Mouse (Mus musculus): ENCODE measurements around the gene Renbp. TPM values are rescaled to one million over a fixed set of nuclear protein-coding genes. Genes with fewer than 3 reads are reported as not detected.

Renbp gene
- polyA plus RNA-seq, 1 experiment from 2014 or later: 16.3 TPM

DNA sequence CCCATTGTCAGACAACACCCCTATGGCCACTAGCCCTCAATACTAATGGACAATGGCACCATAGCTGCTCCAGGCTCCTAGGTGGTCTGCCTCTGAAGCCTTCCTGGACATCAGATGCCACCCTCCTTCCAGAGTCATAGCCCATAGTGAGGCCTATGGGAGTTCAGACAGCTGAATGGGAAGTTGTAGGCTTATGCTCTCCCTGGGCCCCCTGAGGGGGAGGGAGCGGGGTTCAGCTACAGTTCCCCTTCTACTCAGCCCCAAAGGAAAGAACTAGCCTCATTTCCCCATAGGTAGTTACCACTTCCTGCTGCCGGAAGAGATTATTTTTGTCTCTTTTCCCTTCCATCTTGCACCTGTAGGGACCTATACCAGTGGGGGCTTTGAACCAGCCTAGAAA lies 19.1 kb downstream of the Renbp start:
- H3K36me3 ChIP-seq (ENCODE audit: control insufficient read depth, insufficient read depth, low read length): no peaks in the 10 kb centered on the region
- H3K4me2 ChIP-seq (ENCODE audit: low read depth): no peak overlapping the region
- 88% methylated on average over 2 of the region's 2 CpGs for WGBS
- ATAC-seq (ENCODE audit: insufficient read depth, low FRiP score, low TSS enrichment): no peak
- no peak for DNase-seq (ENCODE audit: low spot score)
- 0 out of 2 replicates have a peak, but pooled peaks cover 3% of the 10 kb centered on the region for H3K4me1 ChIP-seq (ENCODE audit: control insufficient read depth, insufficient read depth, low read length)
- H3K9me3 ChIP-seq (ENCODE audit: control insufficient read depth, low read length): no peaks in the 10 kb centered on the region
- no peak overlapping the region for H3K4me3 ChIP-seq (ENCODE audit: low read depth, low read length)
- no peak overlapping the region for H3K9ac ChIP-seq (ENCODE audit: low read length)
- H3K27me3 ChIP-seq (ENCODE audit: control insufficient read depth, insufficient read depth, low read length): no peaks in the 10 kb centered on the region
- no peak overlapping the region for H3K27ac ChIP-seq (ENCODE audit: low read depth, low read length)

DNA sequence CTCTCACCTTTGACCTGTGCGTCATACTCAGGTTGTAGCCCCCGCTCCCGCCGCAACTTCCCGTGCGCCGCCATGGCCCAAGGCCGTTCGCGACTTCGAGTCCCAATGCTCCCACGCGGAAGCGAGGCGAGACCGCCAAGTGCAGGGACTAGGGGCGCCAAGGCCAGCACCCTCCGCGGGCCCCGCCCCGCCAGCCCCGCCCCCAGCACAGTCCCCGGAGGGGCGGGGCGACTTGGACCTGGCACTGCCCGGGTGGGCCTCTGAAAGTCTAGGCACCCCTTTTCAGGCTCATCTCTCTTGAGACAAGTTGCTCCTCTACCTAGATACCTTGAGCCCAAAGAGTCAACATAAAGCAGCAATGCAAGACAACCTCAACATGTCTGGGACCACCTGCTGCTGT lies 19.5 kb downstream of the Renbp start:
- WGBS: 14% methylated on average over 20 of the region's 26 CpGs
- Histone ChIP-seq H3K36me3 (ENCODE audit: control insufficient read depth, insufficient read depth, low read length) (no peaks in the 10 kb centered on the region), H3K4me1 (ENCODE audit: control insufficient read depth, insufficient read depth, low read length) (0 out of 2 replicates have a peak, but pooled peaks cover 3% of the 10 kb centered on the region), H3K4me2 (ENCODE audit: low read depth) (no peak overlapping the region), H3K4me3 (ENCODE audit: low read depth, low read length) (no peak overlapping the region), H3K9ac (ENCODE audit: low read length) (no peak overlapping the region), H3K27ac (ENCODE audit: low read depth, low read length) (no peak overlapping the region), H3K9me3 (ENCODE audit: control insufficient read depth, low read length) (no peaks in the 10 kb centered on the region), H3K27me3 (ENCODE audit: control insufficient read depth, insufficient read depth, low read length) (no peaks in the 10 kb centered on the region)
- ATAC-seq (ENCODE audit: insufficient read depth, low FRiP score, low TSS enrichment) (no peak), DNase-seq (ENCODE audit: low spot score) (no peak)

DNA sequence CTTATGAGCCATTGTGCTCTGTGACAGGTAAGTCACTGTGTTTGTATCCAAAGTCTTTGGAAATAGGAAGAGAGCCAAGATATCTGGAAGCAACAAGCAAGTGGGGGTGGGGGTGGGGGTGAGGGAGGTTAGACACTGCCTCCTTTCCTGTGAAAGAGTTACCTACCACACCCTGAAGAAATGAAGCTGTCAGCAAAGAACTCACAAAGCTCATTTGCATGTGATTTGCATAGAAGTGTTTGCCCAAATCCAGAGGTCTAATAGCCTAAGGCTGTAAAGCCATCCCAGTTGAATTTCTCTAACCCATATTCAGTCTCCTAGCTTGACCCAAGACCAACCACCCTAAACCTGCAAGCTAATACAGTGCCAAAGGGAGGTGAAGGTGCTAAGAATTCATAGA lies 20.2 kb downstream of the Renbp start:
- Histone ChIP-seq H3K27ac (ENCODE audit: low read depth, low read length) (no peak overlapping the region), H3K36me3 (ENCODE audit: control insufficient read depth, insufficient read depth, low read length) (no peaks in the 10 kb centered on the region), H3K4me2 (ENCODE audit: low read depth) (no peak overlapping the region), H3K27me3 (ENCODE audit: control insufficient read depth, insufficient read depth, low read length) (no peaks in the 10 kb centered on the region), H3K9me3 (ENCODE audit: control insufficient read depth, low read length) (no peaks in the 10 kb centered on the region), H3K9ac (ENCODE audit: low read length) (no peak overlapping the region), H3K4me3 (ENCODE audit: low read depth, low read length) (no peak overlapping the region), H3K4me1 (ENCODE audit: control insufficient read depth, insufficient read depth, low read length) (no peaks in the 10 kb centered on the region)
- no peak for DNase-seq (ENCODE audit: low spot score)
- ATAC-seq (ENCODE audit: insufficient read depth, low FRiP score, low TSS enrichment): no peak

DNA sequence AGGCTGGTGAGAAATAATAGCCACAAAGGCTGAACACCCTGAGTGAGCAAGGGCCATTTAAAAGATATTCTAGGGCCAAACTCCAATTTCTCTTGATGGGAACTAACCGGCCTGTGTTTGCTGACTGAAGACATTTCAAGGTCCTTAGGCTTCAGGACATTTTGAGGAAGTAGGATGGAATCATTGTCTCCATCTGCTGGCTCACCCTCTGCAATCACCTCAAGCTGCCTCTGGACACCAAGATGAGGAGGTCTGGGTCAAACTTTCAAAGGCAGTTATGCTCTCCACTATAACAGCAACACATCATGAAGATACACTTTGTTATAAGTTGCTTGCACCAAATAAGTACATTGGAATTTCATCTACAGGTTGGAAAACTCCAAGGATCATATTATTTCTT lies 20.6 kb downstream of the Renbp start:
- Histone ChIP-seq H3K9me3 (ENCODE audit: control insufficient read depth, low read length) (no peaks in the 10 kb centered on the region), H3K4me3 (ENCODE audit: low read depth, low read length) (no peak overlapping the region), H3K36me3 (ENCODE audit: control insufficient read depth, insufficient read depth, low read length) (no peaks in the 10 kb centered on the region), H3K4me2 (ENCODE audit: low read depth) (no peak overlapping the region), H3K27ac (ENCODE audit: low read depth, low read length) (no peak overlapping the region), H3K9ac (ENCODE audit: low read length) (no peak overlapping the region), H3K27me3 (ENCODE audit: control insufficient read depth, insufficient read depth, low read length) (no peaks in the 10 kb centered on the region), H3K4me1 (ENCODE audit: control insufficient read depth, insufficient read depth, low read length) (no peaks in the 10 kb centered on the region)
- ATAC-seq (ENCODE audit: insufficient read depth, low FRiP score, low TSS enrichment): no peak
- no peak for DNase-seq (ENCODE audit: low spot score)
- 82% methylated on average over 1 of the region's 1 CpGs for WGBS

DNA sequence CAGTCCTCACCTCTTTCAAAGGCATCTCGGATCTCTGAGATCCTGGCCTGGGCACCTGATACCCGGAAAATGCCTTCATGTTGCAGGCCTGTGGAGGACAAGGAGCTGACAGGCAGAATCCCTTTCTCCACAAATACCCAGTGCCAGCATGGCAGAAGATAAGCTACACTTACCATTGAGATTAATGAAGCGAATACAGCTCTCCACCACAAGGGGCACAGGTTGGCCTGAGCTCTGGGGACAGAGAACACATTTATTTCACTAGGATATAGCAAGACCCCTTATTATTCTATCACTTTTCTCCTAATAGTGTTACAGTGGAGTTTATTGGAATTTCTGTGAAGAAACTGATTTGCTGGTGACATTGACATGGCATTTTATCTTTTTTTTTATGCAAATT lies 32.7 kb downstream of the Renbp start:
- no peaks in the 10 kb centered on the region for H3K36me3 ChIP-seq (ENCODE audit: control insufficient read depth, insufficient read depth, low read length)
- no peak overlapping the region for H3K4me2 ChIP-seq (ENCODE audit: low read depth)
- no peak overlapping the region for H3K27ac ChIP-seq (ENCODE audit: low read depth, low read length)
- no peaks in the 10 kb centered on the region for H3K4me1 ChIP-seq (ENCODE audit: control insufficient read depth, insufficient read depth, low read length)
- H3K27me3 ChIP-seq (ENCODE audit: control insufficient read depth, insufficient read depth, low read length): no peaks in the 10 kb centered on the region
- no peak overlapping the region for H3K4me3 ChIP-seq (ENCODE audit: low read depth, low read length)
- WGBS: 80% methylated on average over 3 of the region's 3 CpGs
- H3K9me3 ChIP-seq (ENCODE audit: control insufficient read depth, low read length): no peaks in the 10 kb centered on the region
- no peak overlapping the region for H3K9ac ChIP-seq (ENCODE audit: low read length)
- ATAC-seq (ENCODE audit: insufficient read depth, low FRiP score, low TSS enrichment): no peak
- DNase-seq (ENCODE audit: low spot score): no peak

DNA sequence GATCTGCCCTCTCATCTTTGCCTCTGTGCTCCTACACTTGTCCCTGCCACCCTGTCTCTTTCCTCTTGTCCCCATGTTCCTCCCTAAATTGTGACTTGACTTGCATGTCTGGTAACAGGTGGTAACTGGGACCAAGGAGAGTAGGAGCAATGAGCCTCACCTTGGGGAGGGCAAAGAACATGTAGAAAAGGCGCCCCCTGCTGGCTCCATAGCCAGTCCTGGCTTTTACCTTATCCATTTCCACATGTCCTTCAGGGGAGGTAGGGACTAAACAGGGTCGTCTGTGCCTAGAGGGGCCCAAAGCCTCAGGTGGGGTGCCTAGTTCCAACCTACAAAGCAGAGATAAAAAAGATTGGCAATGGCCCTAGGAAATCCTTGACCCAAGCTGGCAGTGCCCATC lies 34.9 kb downstream of the Renbp start, which contains the start of gene L1cam:
Gene L1cam (minus strand): TSS at position 387 of the 400 bp plus-strand sequence.
- ATAC-seq (ENCODE audit: insufficient read depth, low FRiP score, low TSS enrichment) (no peak), DNase-seq (ENCODE audit: low spot score) (peak; percentile 38)
- Histone ChIP-seq H3K9ac (ENCODE audit: low read length) (no peak within 1 kb of the TSS), H3K36me3 (ENCODE audit: control insufficient read depth, insufficient read depth, low read length) (no peaks in the 10 kb centered on the region), H3K27ac (ENCODE audit: low read depth, low read length) (no peak within 1 kb of the TSS), H3K4me2 (ENCODE audit: low read depth) (no peak within 1 kb of the TSS), H3K9me3 (ENCODE audit: control insufficient read depth, low read length) (no peaks in the 10 kb centered on the region), H3K4me3 (ENCODE audit: low read depth, low read length) (no peak within 1 kb of the TSS), H3K4me1 (ENCODE audit: control insufficient read depth, insufficient read depth, low read length) (no peaks in the 10 kb centered on the region), H3K27me3 (ENCODE audit: control insufficient read depth, insufficient read depth, low read length) (no peaks in the 10 kb centered on the region)
- WGBS: 21% methylated on average over 2 of the region's 2 CpGs

DNA sequence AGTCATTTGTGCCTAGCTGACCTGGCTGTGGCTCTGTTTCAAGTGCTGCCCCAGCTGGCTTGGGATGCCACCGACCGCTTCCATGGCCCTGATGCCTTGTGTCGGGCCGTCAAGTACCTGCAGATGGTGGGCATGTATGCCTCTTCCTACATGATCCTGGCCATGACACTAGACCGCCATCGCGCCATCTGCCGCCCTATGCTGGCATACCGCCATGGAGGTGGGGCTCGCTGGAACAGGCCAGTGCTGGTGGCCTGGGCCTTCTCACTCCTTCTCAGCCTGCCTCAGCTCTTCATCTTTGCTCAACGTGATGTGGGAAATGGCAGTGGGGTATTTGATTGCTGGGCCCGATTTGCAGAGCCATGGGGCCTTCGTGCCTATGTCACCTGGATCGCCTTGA lies 37.8 kb downstream of the Renbp start:
- Histone ChIP-seq H3K4me1 (ENCODE audit: control insufficient read depth, insufficient read depth, low read length) (no peaks in the 10 kb centered on the region), H3K27ac (ENCODE audit: low read depth, low read length) (no peak overlapping the region), H3K27me3 (ENCODE audit: control insufficient read depth, insufficient read depth, low read length) (no peaks in the 10 kb centered on the region), H3K4me2 (ENCODE audit: low read depth) (no peak overlapping the region), H3K9me3 (ENCODE audit: control insufficient read depth, low read length) (no peaks in the 10 kb centered on the region), H3K36me3 (ENCODE audit: control insufficient read depth, insufficient read depth, low read length) (no peaks in the 10 kb centered on the region), H3K9ac (ENCODE audit: low read length) (no peak overlapping the region), H3K4me3 (ENCODE audit: low read depth, low read length) (no peak overlapping the region)
- DNase-seq (ENCODE audit: low spot score) (no peak), ATAC-seq (ENCODE audit: insufficient read depth, low FRiP score, low TSS enrichment) (no peak)
- WGBS: 90% methylated on average over 14 of the region's 14 CpGs

DNA sequence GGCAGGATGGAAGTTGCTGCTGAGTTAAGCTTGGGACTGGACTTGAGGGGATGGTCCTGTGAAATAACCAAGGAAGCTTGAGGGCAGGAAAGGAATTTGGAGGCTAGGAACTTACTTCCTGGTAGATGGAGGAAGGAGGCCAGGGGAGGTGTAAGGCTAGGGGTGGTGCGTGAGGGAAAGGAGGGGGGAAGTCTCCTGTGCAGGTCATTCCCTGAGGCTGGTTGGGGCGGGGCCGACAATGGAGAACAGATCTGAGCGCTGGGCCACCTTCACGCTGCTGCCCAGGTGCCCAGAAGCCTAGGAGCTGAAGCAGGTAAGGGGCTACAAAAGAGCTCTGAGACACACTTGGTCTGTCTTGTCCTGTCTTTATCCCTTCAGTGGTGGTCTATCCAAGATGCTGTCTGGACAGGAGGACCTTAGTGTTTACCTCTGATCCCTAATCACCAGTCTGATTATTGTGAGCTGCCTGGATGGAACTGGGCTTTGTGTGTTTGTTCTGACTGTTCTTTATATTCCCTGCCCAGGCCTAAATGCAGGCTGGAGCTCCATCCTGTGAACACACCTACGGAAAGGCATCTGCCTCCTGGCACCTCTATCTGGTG lies 39.0 kb downstream of the Renbp start, which contains the start of gene Avpr2:
Gene Avpr2 (plus strand): TSS at position 552 of the 602 bp plus-strand sequence.
- ATAC-seq (ENCODE audit: insufficient read depth, low FRiP score, low TSS enrichment): no peak
- Histone ChIP-seq H3K4me1 (ENCODE audit: control insufficient read depth, insufficient read depth, low read length) (no peaks in the 10 kb centered on the region), H3K4me3 (ENCODE audit: low read depth, low read length) (no peak within 1 kb of the TSS), H3K4me2 (ENCODE audit: low read depth) (no peak within 1 kb of the TSS), H3K27ac (ENCODE audit: low read depth, low read length) (no peak within 1 kb of the TSS), H3K9ac (ENCODE audit: low read length) (no peak within 1 kb of the TSS), H3K27me3 (ENCODE audit: control insufficient read depth, insufficient read depth, low read length) (no peaks in the 10 kb centered on the region), H3K9me3 (ENCODE audit: control insufficient read depth, low read length) (no peaks in the 10 kb centered on the region), H3K36me3 (ENCODE audit: control insufficient read depth, insufficient read depth, low read length) (no peaks in the 10 kb centered on the region)
- no peak for DNase-seq (ENCODE audit: low spot score)
- WGBS: 82% methylated on average over 6 of the region's 6 CpGs

DNA sequence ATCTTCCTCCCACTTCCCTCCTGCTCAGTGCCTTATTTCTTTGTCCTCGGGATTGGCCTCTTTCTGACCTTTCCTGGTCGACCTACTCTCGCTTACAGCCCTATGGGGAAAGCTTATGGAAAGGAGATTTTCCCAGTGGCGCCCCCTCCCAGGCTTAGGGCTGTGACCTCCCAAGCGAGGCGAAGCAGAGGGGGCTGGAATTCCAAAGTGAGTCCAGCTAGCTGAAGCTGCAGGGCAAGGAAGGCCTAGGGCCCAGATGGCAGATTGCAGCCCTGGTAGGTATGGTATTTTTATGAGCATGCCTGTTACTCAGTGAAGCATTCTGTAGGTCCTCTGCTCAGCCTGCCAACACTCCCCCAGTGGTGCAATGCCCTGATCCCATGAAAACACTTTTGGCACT lies 49.2 kb downstream of the Renbp start:
- H3K27ac ChIP-seq (ENCODE audit: low read depth, low read length): no peak overlapping the region
- H3K4me2 ChIP-seq (ENCODE audit: low read depth): peak overlapping the region; percentile 53; the same call in 1 of the 2 replicates
- H3K4me3 ChIP-seq (ENCODE audit: low read depth, low read length): no peak overlapping the region
- H3K36me3 ChIP-seq (ENCODE audit: control insufficient read depth, insufficient read depth, low read length): no peaks in the 10 kb centered on the region
- ATAC-seq (ENCODE audit: insufficient read depth, low FRiP score, low TSS enrichment): peak; percentile 50; the same call in 1 of the 2 replicates
- WGBS: 15% methylated on average over 6 of the region's 6 CpGs
- no peaks in the 10 kb centered on the region for H3K9me3 ChIP-seq (ENCODE audit: control insufficient read depth, low read length)
- DNase-seq (ENCODE audit: low spot score): peak; percentile 36
- no peaks in the 10 kb centered on the region for H3K4me1 ChIP-seq (ENCODE audit: control insufficient read depth, insufficient read depth, low read length)
- H3K9ac ChIP-seq (ENCODE audit: low read length): peak overlapping the region; percentile 55; the same call in 1 of the 2 replicates
- no peaks in the 10 kb centered on the region for H3K27me3 ChIP-seq (ENCODE audit: control insufficient read depth, insufficient read depth, low read length)

All from neural tube, embryonic 11.5 days (tissue).